Mouse (Mus musculus) mesoderm, embryonic 11.5 days (tissue): ENCODE data around the gene Anks1b.

ENCODE experiments used
- DNase-seq: peaks from one replicate; pipeline ENCODE4 v3.0.0-alpha.2; 2012; ENCODE audit warnings: low read depth, low spot score

Anks1b gene

GRCm38 (mm10) chr10:90376605-90377004, 503.3 kb downstream of the Anks1b start:
- peak; percentile 25 for DNase-seq

- DNase-seq, result no peak
Observed at GRCm38 (mm10) chr10:90380062-90380461, 506.8 kb downstream of the Anks1b start.

- no peak for DNase-seq
Observed at GRCm38 (mm10) chr10:90380704-90381339, 507.5 kb downstream of the Anks1b start.

GRCm38 (mm10) chr10:90400382-90400781, 527.1 kb downstream of the Anks1b start:
- DNase-seq, result no peak

GRCm38 (mm10) chr10:90408484-90408883, 535.2 kb downstream of the Anks1b start:
- DNase-seq, result no peak

- DNase-seq, result no peak
Observed at GRCm38 (mm10) chr10:90431527-90431926, 558.2 kb downstream of the Anks1b start.

GRCm38 (mm10) chr10:90431974-90432373, 558.7 kb downstream of the Anks1b start:
- DNase-seq, result peak; percentile 15

GRCm38 (mm10) chr10:90432479-90432878, 559.2 kb downstream of the Anks1b start:
- DNase-seq, result peak; percentile 19

GRCm38 (mm10) chr10:90441036-90441435, 567.7 kb downstream of the Anks1b start:
- DNase-seq, result no peak

GRCm38 (mm10) chr10:90441656-90442055, 568.3 kb downstream of the Anks1b start:
- DNase-seq, result no peak

- no peak for DNase-seq
Observed at GRCm38 (mm10) chr10:90464906-90465305, 591.6 kb downstream of the Anks1b start.

GRCm38 (mm10) chr10:90465426-90465825, 592.1 kb downstream of the Anks1b start:
- DNase-seq, result no peak

- DNase-seq, result peak; percentile 38
Observed at GRCm38 (mm10) chr10:90467546-90467945, 594.2 kb downstream of the Anks1b start.

- no peak for DNase-seq
Observed at GRCm38 (mm10) chr10:90493436-90493835, 620.1 kb downstream of the Anks1b start.

- no peak for DNase-seq
Observed at GRCm38 (mm10) chr10:90493996-90494642, 620.8 kb downstream of the Anks1b start.

- DNase-seq, result peak; percentile 41
Observed at GRCm38 (mm10) chr10:90494981-90495516, 621.7 kb downstream of the Anks1b start.

- DNase-seq, result no peak
Observed at GRCm38 (mm10) chr10:90507561-90507960, 634.3 kb downstream of the Anks1b start.

GRCm38 (mm10) chr10:90512801-90513200, 639.5 kb downstream of the Anks1b start:
- DNase-seq, result no peak

GRCm38 (mm10) chr10:90531813-90532212, 658.5 kb downstream of the Anks1b start:
- DNase-seq, result no peak

- DNase-seq, result no peak
Observed at GRCm38 (mm10) chr10:90535370-90535769, 662.1 kb downstream of the Anks1b start.

- DNase-seq, result no peak
Observed at GRCm38 (mm10) chr10:90546635-90547034, 673.3 kb downstream of the Anks1b start.

GRCm38 (mm10) chr10:90562906-90563305, 689.6 kb downstream of the Anks1b start:
- DNase-seq, result no peak
